16 mouse cellular contexts compared by ENCODE assay signal in the genomic region with DNA sequence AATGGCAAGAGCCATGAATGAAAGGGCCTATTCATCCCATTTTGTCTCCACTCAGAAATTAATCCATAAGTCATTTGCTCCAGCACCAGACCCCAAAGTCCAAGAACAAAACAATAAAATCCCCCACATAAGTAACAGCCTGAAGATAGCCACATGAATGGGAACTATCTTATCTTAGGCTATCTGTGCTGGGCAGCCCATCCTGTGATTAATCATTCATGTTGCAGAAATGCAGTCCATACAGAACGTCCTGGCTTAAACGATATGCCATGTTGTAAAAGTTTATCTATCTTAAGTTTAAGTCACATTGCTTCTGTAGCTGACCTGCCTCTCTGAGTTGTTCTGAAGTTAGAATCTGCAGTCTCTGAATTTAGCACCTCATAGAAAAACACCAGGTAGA.
"Had no signal": no experiment of that assay in that cellular context is flagged by ENCODE, and none has a peak within 500 bp of the region (broad histone marks: within the 10 kb centered on the region; RNA-seq: fewer than 3 reads in every experiment).

No protein-coding gene starts in this region.

- DNase-seq: retina, postnatal 1 day; right cerebral cortex, adult 18-20 months; right cerebral cortex, postnatal 14 days; right cerebral cortex, postnatal 25 days; right cerebral cortex, postnatal 4 days; spleen, adult 18-20 months; thymus, adult 18-20 months; thymus, adult 2 months; thymus, postnatal 14 days; thymus, postnatal 25 days; thymus, postnatal 36 days; thymus, postnatal 4 days had no signal

- H3K4me3 ChIP-seq: neural tube, embryonic 13.5 days; neural tube, embryonic 15.5 days; stomach, embryonic 15.5 days had no signal

- H3K36me3 ChIP-seq: neural tube, embryonic 13.5 days; neural tube, embryonic 15.5 days; stomach, embryonic 15.5 days had no signal

- H3K27me3 ChIP-seq: neural tube, embryonic 13.5 days; neural tube, embryonic 15.5 days; stomach, embryonic 15.5 days had no signal

- H3K9me3 ChIP-seq: neural tube, embryonic 13.5 days; neural tube, embryonic 15.5 days; stomach, embryonic 15.5 days had no signal

- H3K9ac ChIP-seq: neural tube, embryonic 13.5 days; neural tube, embryonic 15.5 days; stomach, embryonic 15.5 days had no signal

- H3K27ac ChIP-seq: neural tube, embryonic 13.5 days; neural tube, embryonic 15.5 days; stomach, embryonic 15.5 days; stomach, postnatal 0 days had no signal

- H3K4me1 ChIP-seq: neural tube, embryonic 13.5 days; neural tube, embryonic 15.5 days; stomach, embryonic 15.5 days had no signal
